Mouse (Mus musculus) spleen, postnatal 0 days (tissue): ENCODE results near the gene Map2. TPM values are rescaled to one million over a fixed set of nuclear protein-coding genes. Genes with fewer than 3 reads are reported as not detected.

Experiments
- polyA plus RNA-seq: library from polyadenylated mRNA; unstranded; fragments of >200 nt; fragmentation: Nextera tagmentation; extraction: Ambion mirVana; gene quantifications from 2 replicates; pipeline ENCODE4 v1.2.1, GENCODE M21; 2015

Gene Map2
- polyA plus RNA-seq = 1.2 and 1.5 TPM in 2 replicates

DNA sequence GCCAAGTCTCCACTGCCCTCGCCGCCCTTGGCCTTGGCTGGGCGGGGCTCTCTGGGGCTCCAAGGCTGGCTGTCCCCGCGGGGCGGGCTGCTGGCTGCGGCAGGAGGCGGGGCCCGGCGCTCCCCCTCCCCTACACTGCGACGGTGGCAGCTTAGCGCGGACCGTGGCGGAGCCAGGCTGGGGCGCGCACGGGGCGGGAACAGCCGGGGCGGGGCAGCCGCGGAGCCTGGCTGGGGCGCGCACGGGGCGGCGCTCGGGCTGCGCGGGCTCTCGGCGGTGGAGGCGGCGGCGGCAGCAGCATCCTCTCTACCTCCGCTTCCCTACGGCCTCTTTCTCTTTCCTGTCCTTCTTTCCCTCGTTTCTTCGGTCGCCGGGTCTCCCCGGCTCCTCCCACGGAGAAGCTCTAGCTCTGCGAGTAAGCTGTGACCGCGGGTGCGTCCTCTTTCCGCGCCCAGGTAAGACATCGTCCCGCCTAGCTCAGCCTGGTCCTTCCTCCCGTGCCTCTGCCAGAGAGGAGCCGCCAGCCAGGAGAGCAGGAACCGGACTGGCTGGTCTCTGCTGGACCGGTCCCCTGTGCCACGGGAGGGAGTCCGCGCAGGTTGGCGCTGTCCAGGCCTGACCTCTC, at the start of gene Map2:
Map2 (plus strand) TSS at position 233 of the 625 bp plus-strand sequence.

DNA sequence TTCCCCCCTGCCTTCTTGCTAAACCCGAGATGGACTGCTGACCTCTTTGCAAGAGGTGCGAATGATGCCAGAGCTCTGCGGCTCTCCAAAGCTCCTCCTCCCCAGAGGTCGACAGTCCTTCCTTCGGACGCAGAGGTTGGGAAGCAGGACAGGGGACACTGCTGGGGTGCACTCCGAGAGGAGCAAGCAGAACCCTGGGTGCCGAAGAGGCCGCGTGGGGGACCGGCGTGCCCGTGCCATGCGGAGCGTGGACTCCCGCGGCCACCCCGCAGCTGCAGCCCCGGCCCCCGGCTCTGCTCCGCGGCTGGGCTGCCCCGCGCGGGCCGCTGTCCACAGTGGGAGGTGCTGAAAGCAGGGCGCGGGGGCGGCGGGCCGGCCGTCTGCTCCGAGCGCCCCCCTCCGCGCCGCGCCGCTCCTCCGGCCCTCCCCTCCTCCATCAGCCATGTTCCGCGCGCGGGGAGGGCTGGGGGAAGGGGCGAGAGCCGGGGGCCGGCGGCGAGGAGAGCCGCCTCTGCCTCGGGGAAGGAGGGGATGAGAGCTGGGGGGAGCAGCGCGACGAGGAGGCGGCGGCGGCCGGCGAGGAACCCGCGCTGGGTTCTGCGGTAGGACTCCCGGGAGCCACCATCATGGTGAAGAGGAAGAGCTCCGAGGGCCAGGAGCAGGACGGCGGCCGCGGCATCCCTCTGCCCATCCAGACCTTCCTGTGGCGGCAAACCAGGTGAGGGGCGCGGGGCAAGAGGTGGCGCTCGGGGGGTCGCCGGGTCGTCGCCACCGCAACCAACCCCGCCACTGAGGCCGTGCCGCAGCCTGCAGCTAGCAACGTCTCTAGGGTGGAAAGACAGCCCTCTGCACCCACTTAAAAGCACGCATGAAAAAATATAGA, 293.0 kb downstream of the Map2 start, which contains the start of gene Unc80:
Unc80 (plus strand) TSS at position 547 of the 883 bp plus-strand sequence.

Other genes starting within 250 kb of the Map2 start
- gene Crygf, start 248.8 kb upstream of the Map2 start, polyA plus RNA-seq = not detected in 2 replicates